Mouse (Mus musculus) midbrain, embryonic 13.5 days (tissue): Measurements from ENCODE around the gene Camta1. TPM values are rescaled to one million over a fixed set of nuclear protein-coding genes. Genes with fewer than 3 reads are reported as not detected.
"Not testable (repeated sequence)": the region's sequence is repeated elsewhere in the genome, so short reads cannot be mapped to it uniquely, and the experiment has no call there.

Experiments
- ATAC-seq: fragments of 200-750 bp; cut with Nextera tagmentation; 2 replicates; pipeline ENCODE4 v1.8.0; 2017; ENCODE audit warnings: mild to moderate bottlenecking, moderate TSS enrichment, moderate library complexity
- H3K27ac ChIP-seq: fragments of 300-500 bp; sonication (generic); 2 replicates; pipeline ENCODE4 v1.5.1; 2015; ENCODE audit warnings: inconsistent platforms, mild to moderate bottlenecking, moderate library complexity
- H3K27me3 ChIP-seq: fragments of 300-500 bp; sonication (generic); 2 replicates; pipeline ENCODE4 v1.6.1; 2015; ENCODE audit warnings: mild to moderate bottlenecking, inconsistent platforms
- H3K36me3 ChIP-seq: fragments of 300-500 bp; sonication (generic); 2 replicates; pipeline ENCODE4 v1.6.1; 2015; ENCODE audit warnings: mild to moderate bottlenecking, inconsistent platforms
- H3K4me1 ChIP-seq: fragments of 300-500 bp; sonication (generic); replicated peaks from 2 replicates; pipeline ENCODE4 v1.6.1; 2015; ENCODE audit warnings: inconsistent platforms
- H3K4me2 ChIP-seq: fragments of 300-500 bp; sonication (generic); replicated peaks from 2 replicates; pipeline ENCODE4 v1.6.1; 2015; ENCODE audit warnings: moderate library complexity, mild to moderate bottlenecking, inconsistent platforms
- H3K4me3 ChIP-seq: fragments of 300-500 bp; sonication (generic); replicated peaks from 2 replicates; pipeline ENCODE4 v1.5.1; 2015; ENCODE audit warnings: mild to moderate bottlenecking, inconsistent platforms
- H3K9ac ChIP-seq: fragments of 300-500 bp; sonication (generic); replicated peaks from 2 replicates; pipeline ENCODE4 v1.6.1; 2015; ENCODE audit warnings: mild to moderate bottlenecking, inconsistent platforms
- H3K9me3 ChIP-seq: fragments of 300-500 bp; sonication (generic); 2 replicates; pipeline ENCODE4 v1.6.1; 2016; ENCODE audit warnings: mild to moderate bottlenecking, inconsistent platforms
- WGBS: fragments of 180-500 bp; shearing (Covaris S2); methylation state at CpG from one replicate; pipeline ENCODE4 v1.1.7; 2015; 5-methylcytosine and 5-hydroxymethylcytosine counted together
- polyA plus RNA-seq: library from polyadenylated mRNA; unstranded; fragments of >200 nt; fragmentation: Nextera tagmentation; extraction: Ambion mirVana; gene quantifications from 2 replicates; pipeline ENCODE4 v1.2.1, GENCODE M21; 2015

Gene Camta1
- polyA plus RNA-seq, 1 experiment from 2014 or later, result 163 TPM

GRCm38 (mm10) chr4:151043281-151043680 is 818.4 kb downstream of the Camta1 start:
- Histone ChIP-seq H3K4me3 (no peak overlapping the region), H3K27ac (no peak overlapping the region), H3K9me3 (no peaks in the 10 kb centered on the region), H3K36me3 (peaks cover 17% of the 10 kb centered on the region), H3K4me2 (peak overlapping the region; percentile 77; the same call in 1 of the 2 replicates), H3K27me3 (peaks cover 17% of the 10 kb centered on the region), H3K9ac (no peak overlapping the region), H3K4me1 (peaks cover 15% of the 10 kb centered on the region)
- no peak for ATAC-seq
- WGBS, result 41% methylated on average over 5 of the region's 5 CpGs

- Histone ChIP-seq H3K4me1 (peaks cover 15% of the 10 kb centered on the region), H3K36me3 (peaks cover 2% of the 10 kb centered on the region), H3K27ac (no peak overlapping the region), H3K9me3 (no peaks in the 10 kb centered on the region), H3K9ac (0 out of 2 replicates have a peak overlapping the region, but pooled peaks have one; percentile 0), H3K4me2 (no peak overlapping the region), H3K4me3 (no peak overlapping the region), H3K27me3 (peaks cover 17% of the 10 kb centered on the region)
- 90% methylated on average over 5 of the region's 5 CpGs for WGBS
- ATAC-seq, result no peak
Measured at GRCm38 (mm10) chr4:151041506-151041905, 820.2 kb downstream of the Camta1 start.

- no peaks in the 10 kb centered on the region for H3K9me3 ChIP-seq
- no peaks in the 10 kb centered on the region for H3K4me1 ChIP-seq
- no peak for ATAC-seq
- no peak overlapping the region for H3K27ac ChIP-seq
- H3K27me3 ChIP-seq, result peaks cover 4% of the 10 kb centered on the region
- WGBS, result 92% methylated on average over 11 of the region's 11 CpGs
- no peak overlapping the region for H3K4me3 ChIP-seq
- H3K9ac ChIP-seq, result no peak overlapping the region
- no peaks in the 10 kb centered on the region for H3K36me3 ChIP-seq
- H3K4me2 ChIP-seq, result no peak overlapping the region
Measured at GRCm38 (mm10) chr4:151037800-151038199, 823.9 kb downstream of the Camta1 start.

GRCm38 (mm10) chr4:151036521-151036920 is 825.2 kb downstream of the Camta1 start:
- Histone ChIP-seq H3K27me3 (no peaks in the 10 kb centered on the region), H3K4me2 (no peak overlapping the region), H3K4me1 (no peaks in the 10 kb centered on the region), H3K9ac (no peak overlapping the region), H3K36me3 (no peaks in the 10 kb centered on the region), H3K27ac (no peak overlapping the region), H3K9me3 (no peaks in the 10 kb centered on the region), H3K4me3 (no peak overlapping the region)
- ATAC-seq, result no peak
- WGBS, result 87% methylated on average over 7 of the region's 7 CpGs

GRCm38 (mm10) chr4:151027001-151027400 is 834.7 kb downstream of the Camta1 start:
- Histone ChIP-seq H3K9ac (no peak overlapping the region), H3K4me1 (no peaks in the 10 kb centered on the region), H3K4me2 (no peak overlapping the region), H3K4me3 (no peak overlapping the region), H3K27ac (no peak overlapping the region), H3K36me3 (peaks cover 8% of the 10 kb centered on the region), H3K9me3 (no peaks in the 10 kb centered on the region), H3K27me3 (no peaks in the 10 kb centered on the region)
- peak; percentile 77 for ATAC-seq
- WGBS, result 48% methylated on average over 6 of the region's 6 CpGs

- no peak for ATAC-seq
- Histone ChIP-seq H3K9me3 (no peaks in the 10 kb centered on the region), H3K36me3 (peaks cover 8% of the 10 kb centered on the region), H3K27me3 (no peaks in the 10 kb centered on the region), H3K4me1 (no peaks in the 10 kb centered on the region), H3K4me3 (no peak overlapping the region), H3K4me2 (no peak overlapping the region), H3K9ac (no peak overlapping the region), H3K27ac (no peak overlapping the region)
- 90% methylated on average over 9 of the region's 9 CpGs for WGBS
Measured at GRCm38 (mm10) chr4:151024152-151024551, 837.5 kb downstream of the Camta1 start.

- H3K27ac ChIP-seq, H3K4me2 ChIP-seq, H3K9me3 ChIP-seq, ATAC-seq, H3K4me3 ChIP-seq, H3K9ac ChIP-seq, H3K4me1 ChIP-seq, H3K27me3 ChIP-seq: not testable (repeated sequence)
- WGBS, result 89% methylated on average over 1 of the region's 1 CpGs
- peaks cover 27% of the 10 kb centered on the region for H3K36me3 ChIP-seq
Measured at GRCm38 (mm10) chr4:151017356-151017755, 844.3 kb downstream of the Camta1 start.

- H3K4me2 ChIP-seq, result no peak overlapping the region
- H3K36me3 ChIP-seq, result peaks cover 25% of the 10 kb centered on the region
- H3K9me3 ChIP-seq, result no peaks in the 10 kb centered on the region
- WGBS, result 91% methylated on average over 10 of the region's 10 CpGs
- no peak for ATAC-seq
- no peaks in the 10 kb centered on the region for H3K27me3 ChIP-seq
- H3K9ac ChIP-seq, result no peak overlapping the region
- no peak overlapping the region for H3K27ac ChIP-seq
- no peak overlapping the region for H3K4me3 ChIP-seq
- no peaks in the 10 kb centered on the region for H3K4me1 ChIP-seq
Measured at GRCm38 (mm10) chr4:151015946-151016345, 845.7 kb downstream of the Camta1 start.

GRCm38 (mm10) chr4:151010316-151010715 is 851.4 kb downstream of the Camta1 start:
- H3K27ac ChIP-seq, result no peak overlapping the region
- H3K4me2 ChIP-seq, result no peak overlapping the region
- no peak for ATAC-seq

GRCm38 (mm10) chr4:151006945-151007344 is 854.7 kb downstream of the Camta1 start:
- Histone ChIP-seq H3K4me2 (no peak overlapping the region), H3K9ac (no peak overlapping the region), H3K27me3 (no peaks in the 10 kb centered on the region), H3K4me1 (no peaks in the 10 kb centered on the region), H3K4me3 (no peak overlapping the region), H3K9me3 (no peaks in the 10 kb centered on the region), H3K36me3 (peaks cover 3% of the 10 kb centered on the region; the same call in 1 of the 2 replicates), H3K27ac (no peak overlapping the region)
- WGBS, result 46% methylated on average over 6 of the region's 6 CpGs
- no peak for ATAC-seq

More at GRCm38 (mm10) chr4:151010316-151010715, 851.4 kb downstream of the Camta1 start:
- Histone ChIP-seq H3K9ac (no peak overlapping the region), H3K9me3 (no peaks in the 10 kb centered on the region), H3K27me3 (no peaks in the 10 kb centered on the region), H3K4me3 (no peak overlapping the region), H3K4me1 (no peaks in the 10 kb centered on the region), H3K36me3 (peaks cover 9% of the 10 kb centered on the region)
- WGBS, result 89% methylated on average over 7 of the region's 7 CpGs

GRCm38 (mm10) chr4:151005656-151006318 is 855.9 kb downstream of the Camta1 start:
- Histone ChIP-seq H3K36me3 (peaks cover 3% of the 10 kb centered on the region; the same call in 1 of the 2 replicates), H3K27me3 (no peaks in the 10 kb centered on the region), H3K4me2 (no peak overlapping the region), H3K9ac (no peak overlapping the region), H3K4me3 (no peak overlapping the region), H3K4me1 (no peaks in the 10 kb centered on the region), H3K9me3 (no peaks in the 10 kb centered on the region), H3K27ac (no peak overlapping the region)
- WGBS, result 94% methylated on average over 13 of the region's 13 CpGs
- no peak for ATAC-seq

GRCm38 (mm10) chr4:151001397-151001796 is 860.3 kb downstream of the Camta1 start:
- H3K9me3 ChIP-seq, result no peaks in the 10 kb centered on the region
- H3K9ac ChIP-seq, result no peak overlapping the region
- 80% methylated on average over 13 of the region's 13 CpGs for WGBS
- no peak overlapping the region for H3K27ac ChIP-seq
- no peak overlapping the region for H3K4me2 ChIP-seq
- no peak overlapping the region for H3K4me3 ChIP-seq
- no peaks in the 10 kb centered on the region; the same call in 1 of the 2 replicates for H3K36me3 ChIP-seq
- no peaks in the 10 kb centered on the region for H3K4me1 ChIP-seq
- ATAC-seq, result no peak
- no peaks in the 10 kb centered on the region for H3K27me3 ChIP-seq

GRCm38 (mm10) chr4:150998626-150999025 is 863.0 kb downstream of the Camta1 start:
- H3K27me3 ChIP-seq, result no peaks in the 10 kb centered on the region
- no peak overlapping the region for H3K4me3 ChIP-seq
- 96% methylated on average over 9 of the region's 9 CpGs for WGBS
- no peaks in the 10 kb centered on the region for H3K36me3 ChIP-seq
- ATAC-seq, result no peak
- H3K4me2 ChIP-seq, result no peak overlapping the region
- no peak overlapping the region for H3K9ac ChIP-seq
- H3K9me3 ChIP-seq, result no peaks in the 10 kb centered on the region
- no peaks in the 10 kb centered on the region for H3K4me1 ChIP-seq
- H3K27ac ChIP-seq, result no peak overlapping the region
